Mouse (Mus musculus) brain, embryonic 14.5 days (tissue): ENCODE measurements at regions not wholly inside any gene's neighbourhood (a gene's known extent, or its start where the extent isn't known, plus 50 kb on each side); places are given as distances from the start of the nearest gene placed in this dataset.

Source experiments
- CTCF ChIP-seq: fragments of 200-500 bp; IDR thresholded peaks from 2 replicates; pipeline ENCODE4 v1.5.1; 2012; ENCODE audit warnings: inconsistent platforms, mild to moderate bottlenecking, moderate library complexity, borderline replicate concordance; ENCODE audit not compliant: insufficient read depth, insufficient read length; ENCODE audit errors: extremely low read depth
- POLR2A ChIP-seq: fragments of 200-500 bp; IDR thresholded peaks from 2 replicates; pipeline ENCODE4 v1.6.1; 2012; ENCODE audit warnings: mild to moderate bottlenecking, inconsistent platforms, borderline replicate concordance; ENCODE audit not compliant: poor library complexity, insufficient read depth, insufficient read length, severe bottlenecking; ENCODE audit errors: extremely low read depth

- no peak for TF ChIP-seq CTCF
- TF ChIP-seq POLR2A = no peak
Measured at GRCm38 (mm10) chr8:79522040-79522439, 117.4 kb upstream of the Otud4 start.
